Mouse (Mus musculus): ENCODE measurements around the gene Olfr154. TPM values are rescaled to one million over a fixed set of nuclear protein-coding genes. Genes with fewer than 3 reads are reported as not detected.

The Olfr154 gene
- not detected for polyA plus RNA-seq (2012; fragmentation: generic; extraction: Trizol)

GRCm38 (mm10) chr2:85664355-85664754, at the start of gene Olfr154:
TSS of gene Olfr154 (minus strand) at chr2:85664455.

GRCm38 (mm10) chr2:85689131-85689530, 24.9 kb upstream of the Olfr154 start, which contains the start of gene Olfr1008:
TSS of gene Olfr1008 (plus strand) at chr2:85689431.

GRCm38 (mm10) chr2:85678667-85679066, 14.4 kb upstream of the Olfr154 start, which contains the start of gene Olfr1006:
TSS of gene Olfr1006 (minus strand) at chr2:85678767.

GRCm38 (mm10) chr2:85650604-85651003, 13.7 kb downstream of the Olfr154 start, which contains the start of gene Olfr1002:
TSS of gene Olfr1002 (minus strand) at chr2:85650704.

Other genes with a start within 250 kb of the Olfr154 start
- not detected for gene Olfr993, start 249.6 kb downstream of the Olfr154 start, polyA plus RNA-seq (2012; fragmentation: generic; extraction: Trizol)
- gene Olfr994, start 228.0 kb downstream of the Olfr154 start, polyA plus RNA-seq (2012; fragmentation: generic; extraction: Trizol) = not detected
- not detected for gene Olfr995, start 220.8 kb downstream of the Olfr154 start, polyA plus RNA-seq (2012; fragmentation: generic; extraction: Trizol)
- not detected for gene 4833423E24Rik, start 145.4 kb downstream of the Olfr154 start, polyA plus RNA-seq (2012; fragmentation: generic; extraction: Trizol)
- not detected for gene Olfr996, start 85.2 kb downstream of the Olfr154 start, polyA plus RNA-seq (2012; fragmentation: generic; extraction: Trizol)
- gene Olfr998, start 75.5 kb downstream of the Olfr154 start, polyA plus RNA-seq (2012; fragmentation: generic; extraction: Trizol) = not detected
- not detected for gene Olfr1000, start 52.6 kb downstream of the Olfr154 start, polyA plus RNA-seq (2012; fragmentation: generic; extraction: Trizol)
- not detected for gene Olfr1002, start 13.8 kb downstream of the Olfr154 start, polyA plus RNA-seq (2012; fragmentation: generic; extraction: Trizol)
- not detected for gene Olfr1006, start 14.3 kb upstream of the Olfr154 start, polyA plus RNA-seq (2012; fragmentation: generic; extraction: Trizol)
- gene Olfr1008, start 25.0 kb upstream of the Olfr154 start, polyA plus RNA-seq (2012; fragmentation: generic; extraction: Trizol) = not detected
- gene Olfr1009, start 51.0 kb upstream of the Olfr154 start, polyA plus RNA-seq (2012; fragmentation: generic; extraction: Trizol) = not detected
- not detected for gene Olfr1012, start 98.3 kb upstream of the Olfr154 start, polyA plus RNA-seq (2012; fragmentation: generic; extraction: Trizol)
- not detected for gene Olfr1013, start 102.6 kb upstream of the Olfr154 start, polyA plus RNA-seq (2012; fragmentation: generic; extraction: Trizol)
- not detected for gene Olfr1014, start 108.3 kb upstream of the Olfr154 start, polyA plus RNA-seq (2012; fragmentation: generic; extraction: Trizol)
- gene Olfr1015, start 117.6 kb upstream of the Olfr154 start, polyA plus RNA-seq (2012; fragmentation: generic; extraction: Trizol) = not detected
- not detected for gene Olfr1016, start 138.1 kb upstream of the Olfr154 start, polyA plus RNA-seq (2012; fragmentation: generic; extraction: Trizol)
- not detected for gene Olfr1018, start 154.0 kb upstream of the Olfr154 start, polyA plus RNA-seq (2012; fragmentation: generic; extraction: Trizol)
- gene Olfr1019, start 181.0 kb upstream of the Olfr154 start, polyA plus RNA-seq (2012; fragmentation: generic; extraction: Trizol) = not detected
- gene Olfr1020, start 182.6 kb upstream of the Olfr154 start, polyA plus RNA-seq (2012; fragmentation: generic; extraction: Trizol) = not detected
- not detected for gene Olfr1022, start 204.1 kb upstream of the Olfr154 start, polyA plus RNA-seq (2012; fragmentation: generic; extraction: Trizol)
- not detected for gene Olfr1023, start 221.2 kb upstream of the Olfr154 start, polyA plus RNA-seq (2012; fragmentation: generic; extraction: Trizol)
- gene Olfr1024, start 240.6 kb upstream of the Olfr154 start, polyA plus RNA-seq (2012; fragmentation: generic; extraction: Trizol) = not detected

Data from C3H10T1/2 (cell line).